14 mouse cellular contexts compared by ENCODE assay signal in the genomic region with DNA sequence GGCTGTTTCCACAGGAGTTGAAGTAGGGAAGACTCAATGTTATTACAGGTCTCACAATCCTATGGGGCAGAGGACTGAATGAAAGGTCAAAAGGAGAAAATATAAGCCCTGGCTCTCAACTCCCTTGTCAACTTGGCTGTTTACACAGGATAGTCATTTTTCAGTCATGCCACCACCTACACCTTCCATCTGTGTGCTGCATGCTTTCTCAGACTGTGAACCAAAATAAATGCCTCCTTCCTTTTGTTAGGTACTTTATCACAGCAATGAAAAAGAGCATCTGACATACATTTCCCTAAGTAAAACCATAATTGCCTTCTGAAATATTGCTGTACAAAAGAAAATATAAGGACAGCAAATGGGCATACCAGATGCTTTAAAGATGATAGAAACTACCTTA.
DNase-seq lines count a peak whose midpoint lies in the region.
"Had no signal": no experiment of that assay in that cellular context is flagged by ENCODE, and none has a peak within 500 bp of the region (broad histone marks: within the 10 kb centered on the region; RNA-seq: fewer than 3 reads in every experiment).

No protein-coding gene starts in this region.

- intact Hi-C loops in left cerebral cortex, postnatal 4 days (cut with DNase I), result no loop called here
- intact Hi-C loops in left cerebral cortex, postnatal 25 days (cut with DNase I), result no loop called here

- DNase-seq in layer of hippocampus, adult 9-10 months (ENCODE audit: low spot score), result peak; percentile 7
- no peak for DNase-seq in layer of hippocampus, postnatal 14 days (ENCODE audit: low spot score in 2 of 2)
- DNase-seq in left cerebral cortex, adult 9 months (ENCODE audit: low spot score in 2 of 2), result peak; percentile 10 to 38
- no peak for DNase-seq in left cerebral cortex, postnatal 4 days
- DNase-seq in brain, adult 2 months (ENCODE audit: low read depth, low spot score), result peak; percentile 73
- DNase-seq in left cerebral cortex, postnatal 25 days (ENCODE audit: low spot score in 2 of 2), result peak; percentile 20 to 70
- DNase-seq in kidney, postnatal 10 days, result no peak
- DNase-seq: adrenal gland, adult 2 months; adrenal gland, postnatal 25 days; cerebellum, adult 2 months; cerebellum, postnatal 10 days; gastrocnemius, postnatal 36 days; heart, adult 11 months; heart, postnatal 36 days had no signal

Comparison
In these comparisons a context has a peak if more than half of its experiments do, and no peak if none do; other contexts are left out.
1. DNase-seq: peak in layer of hippocampus, adult 9-10 months (single experiment), left cerebral cortex, adult 9 months (2 of 2), brain, adult 2 months (single experiment) and left cerebral cortex, postnatal 25 days (2 of 2); none in layer of hippocampus, postnatal 14 days (0 of 2), left cerebral cortex, postnatal 4 days (single experiment) and kidney, postnatal 10 days (single experiment).